Mouse (Mus musculus) brain, embryonic 14.5 days (tissue): ENCODE measurements around the gene Dnmbp.

ENCODE experiments used
- CTCF ChIP-seq: fragments of 200-500 bp; IDR thresholded peaks from 2 replicates; pipeline ENCODE4 v1.5.1; 2012; ENCODE audit warnings: inconsistent platforms, mild to moderate bottlenecking, moderate library complexity, borderline replicate concordance; ENCODE audit not compliant: insufficient read depth, insufficient read length; ENCODE audit errors: extremely low read depth
- POLR2A ChIP-seq: fragments of 200-500 bp; IDR thresholded peaks from 2 replicates; pipeline ENCODE4 v1.6.1; 2012; ENCODE audit warnings: mild to moderate bottlenecking, inconsistent platforms, borderline replicate concordance; ENCODE audit not compliant: poor library complexity, insufficient read depth, insufficient read length, severe bottlenecking; ENCODE audit errors: extremely low read depth

DNA sequence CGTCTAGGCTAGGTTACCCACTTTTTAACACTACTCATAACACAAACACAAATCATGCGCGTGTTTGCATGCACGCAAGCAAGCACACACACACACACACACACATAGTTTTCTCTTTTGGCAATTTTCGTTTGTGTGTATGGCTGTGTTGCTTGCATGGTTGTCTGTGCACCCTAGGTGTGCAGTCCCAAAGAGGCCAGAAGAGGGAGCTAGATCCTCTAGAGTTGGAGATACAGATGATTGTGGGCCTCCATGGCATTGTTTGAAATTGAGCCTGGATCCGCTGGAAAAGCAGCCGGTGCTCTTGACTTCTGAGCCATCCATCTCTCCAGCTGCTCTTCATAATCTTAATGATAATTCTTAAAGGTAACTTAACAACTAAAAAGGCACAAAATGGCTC is 33.5 kb downstream of the Dnmbp start:
- TF ChIP-seq CTCF: no peak
- TF ChIP-seq POLR2A: no peak
